Mouse (Mus musculus) olfactory bulb, adult 2 months (tissue): ENCODE data around the gene Itsn2.

Experiments
- CTCF ChIP-seq: fragments of 200-500 bp; IDR thresholded peaks from 2 replicates; pipeline ENCODE4 v1.5.1; 2012; ENCODE audit warnings: low read depth, mild to moderate bottlenecking, low read length, moderate library complexity; ENCODE audit not compliant: insufficient read depth
- POLR2A ChIP-seq: fragments of 200-500 bp; IDR thresholded peaks from 2 replicates; pipeline ENCODE4 v1.6.1; 2012; ENCODE audit warnings: mild to moderate bottlenecking, low read depth, low read length, moderate library complexity; ENCODE audit not compliant: insufficient read depth

DNA sequence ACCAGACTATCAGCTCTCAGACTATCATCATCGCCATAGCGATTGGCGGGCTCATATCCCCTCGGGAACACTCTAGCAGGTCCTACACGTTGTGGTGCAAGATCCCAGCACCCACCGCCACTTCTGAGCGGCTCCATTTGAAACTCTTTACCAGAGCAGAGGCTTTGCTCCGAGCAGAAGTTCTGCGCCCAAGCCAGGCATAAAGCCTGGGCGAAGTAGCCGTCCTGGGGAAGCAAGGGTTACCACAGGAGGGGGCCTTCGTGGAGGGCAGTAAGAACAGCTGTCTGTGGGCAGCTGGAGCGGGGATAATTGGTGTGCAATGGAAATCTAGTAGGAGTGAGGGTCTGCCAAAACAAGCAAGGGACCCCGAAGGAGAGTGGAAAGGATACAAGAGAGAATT, 44.9 kb upstream of the Itsn2 start:
- TF ChIP-seq CTCF = no peak
- TF ChIP-seq POLR2A = no peak
